Mouse (Mus musculus) gastrocnemius, adult 8-10 months (tissue): Measurements from ENCODE around the gene Adcyap1r1. TPM values are rescaled to one million over a fixed set of nuclear protein-coding genes. Genes with fewer than 3 reads are reported as not detected.

Source experiments
- DNase-seq, 2 experiments: peaks; one replicate each; pipeline ENCODE4 v3.0.0; 2022; ENCODE audit warnings: low spot score in 2 of 2
- total RNA-seq, 4 experiments: library from RNA; stranded (reverse); gene quantifications; 2 replicates each; pipeline ENCODE4 v1.2.4; 2022

The Adcyap1r1 gene
- total RNA-seq, 4 experiments from 2014 or later: 0.53 to 1.3 (median 0.90) TPM

DNA sequence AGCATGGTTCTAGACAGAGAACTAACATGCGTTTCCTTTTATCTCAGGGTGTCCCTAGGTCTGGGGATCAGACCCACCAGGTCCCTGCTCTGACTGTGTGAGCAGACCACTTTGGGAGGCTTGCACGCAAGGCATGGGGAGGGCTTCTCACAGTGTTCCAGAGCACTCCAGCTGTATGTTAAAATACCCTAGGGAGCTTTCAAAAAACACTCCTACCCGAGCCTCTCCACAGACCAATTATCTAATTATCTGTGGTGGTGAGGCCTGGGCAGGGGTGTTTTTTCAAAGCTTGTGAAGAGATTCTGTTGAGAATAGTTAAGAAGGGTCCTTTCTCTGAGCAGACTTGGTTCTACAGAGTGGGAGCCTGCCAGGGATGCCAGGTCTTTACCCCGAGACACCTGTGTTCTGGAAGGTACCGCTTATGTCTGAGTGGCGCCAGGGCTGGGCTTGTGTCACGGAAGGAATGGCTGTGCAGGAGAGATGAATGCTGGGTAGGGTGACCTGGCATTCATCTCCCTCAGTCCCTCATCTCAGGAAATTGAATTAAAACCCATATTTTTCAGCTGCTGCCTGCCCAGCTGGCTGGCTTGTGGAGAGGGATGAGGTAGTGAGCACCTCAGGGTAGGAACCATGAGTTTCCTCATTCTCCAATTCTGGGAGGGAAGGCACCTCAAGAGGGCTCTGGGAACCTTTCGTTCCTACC is 2.7 kb upstream of the Adcyap1r1 start:
- no peak for DNase-seq

GRCm38 (mm10) chr6:55452381-55452780 is 603 bp downstream of the Adcyap1r1 start:
- DNase-seq: no peak

- no peak for DNase-seq
These were observed 1.8 kb downstream of the Adcyap1r1 start for GRCm38 (mm10) chr6:55453548-55453947.

DNA sequence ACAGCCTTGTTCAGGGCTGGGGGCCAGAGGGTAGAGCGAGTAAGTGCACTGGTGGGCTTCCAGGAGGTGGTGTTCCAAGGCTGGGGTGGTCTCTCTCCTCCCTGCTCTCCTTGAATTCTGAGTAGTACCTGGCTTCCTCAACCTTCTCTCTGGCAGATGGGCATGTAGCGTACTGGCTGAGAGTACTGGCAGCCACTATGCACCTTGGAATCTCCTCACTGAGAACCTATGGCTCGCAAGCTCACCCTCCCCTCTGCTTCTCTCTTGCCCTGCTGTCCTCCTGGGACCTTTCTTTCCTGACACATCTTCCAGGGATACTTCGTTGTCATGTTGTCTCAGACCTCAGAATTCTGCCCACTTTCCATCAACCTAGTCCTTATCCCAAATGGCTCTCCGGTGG is 3.9 kb downstream of the Adcyap1r1 start:
- no peak for DNase-seq

GRCm38 (mm10) chr6:55457727-55458126 is 5.9 kb downstream of the Adcyap1r1 start:
- DNase-seq: no peak

- DNase-seq: no peak
These were observed 6.4 kb downstream of the Adcyap1r1 start for GRCm38 (mm10) chr6:55458156-55458555.

GRCm38 (mm10) chr6:55459545-55460397 is 8.0 kb downstream of the Adcyap1r1 start:
- no peak for DNase-seq

- DNase-seq: no peak
These were observed 9.4 kb downstream of the Adcyap1r1 start for GRCm38 (mm10) chr6:55461141-55461540.

GRCm38 (mm10) chr6:55461678-55462077 is 9.9 kb downstream of the Adcyap1r1 start:
- no peak for DNase-seq

DNA sequence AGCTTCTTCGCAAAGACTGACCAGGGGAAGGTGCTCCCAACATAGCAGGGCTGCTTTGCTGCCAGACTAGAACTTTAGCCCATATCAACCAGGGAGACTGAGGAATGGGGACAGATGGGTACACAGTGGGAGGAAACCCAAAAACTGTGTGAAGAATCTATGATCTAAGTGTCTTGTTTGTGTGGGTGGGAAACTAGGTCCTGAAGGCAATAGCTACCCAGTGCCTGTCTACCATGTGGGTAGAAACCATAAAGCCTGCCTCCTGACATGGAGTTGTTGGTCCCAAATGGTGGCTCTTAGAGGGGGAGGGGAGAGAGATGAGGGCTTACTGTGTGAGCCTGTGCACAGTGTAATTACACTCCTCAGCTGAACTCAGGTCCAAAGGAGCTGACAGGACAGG is 10.6 kb downstream of the Adcyap1r1 start:
- no peak for DNase-seq

DNA sequence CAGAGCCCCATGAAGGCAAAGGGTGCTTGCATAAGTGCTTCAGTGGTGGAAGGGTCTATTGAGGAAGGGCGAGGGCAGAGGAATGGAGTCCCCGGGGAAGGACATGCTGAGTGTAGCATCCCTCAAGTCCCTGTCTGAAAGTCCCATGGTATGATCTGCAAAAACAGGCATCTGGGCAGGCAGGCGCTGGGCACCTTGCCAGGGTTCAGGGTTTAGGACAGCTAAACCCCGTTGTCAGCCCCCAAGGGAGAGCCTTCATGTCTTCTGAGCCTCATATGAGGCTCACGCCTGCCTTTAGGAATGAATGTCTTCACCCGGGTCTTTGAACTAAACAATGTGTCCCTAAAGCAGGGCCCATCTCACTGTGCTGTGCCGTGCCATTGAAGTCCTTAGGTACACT is 12.2 kb downstream of the Adcyap1r1 start:
- DNase-seq: no peak

- peak; percentile 69 to 77 for DNase-seq
These were observed 13.5 kb downstream of the Adcyap1r1 start for GRCm38 (mm10) chr6:55465311-55465710.

GRCm38 (mm10) chr6:55466301-55466761 is 14.6 kb downstream of the Adcyap1r1 start:
- no peak for DNase-seq

GRCm38 (mm10) chr6:55470691-55471090 is 18.9 kb downstream of the Adcyap1r1 start:
- DNase-seq: no peak

DNA sequence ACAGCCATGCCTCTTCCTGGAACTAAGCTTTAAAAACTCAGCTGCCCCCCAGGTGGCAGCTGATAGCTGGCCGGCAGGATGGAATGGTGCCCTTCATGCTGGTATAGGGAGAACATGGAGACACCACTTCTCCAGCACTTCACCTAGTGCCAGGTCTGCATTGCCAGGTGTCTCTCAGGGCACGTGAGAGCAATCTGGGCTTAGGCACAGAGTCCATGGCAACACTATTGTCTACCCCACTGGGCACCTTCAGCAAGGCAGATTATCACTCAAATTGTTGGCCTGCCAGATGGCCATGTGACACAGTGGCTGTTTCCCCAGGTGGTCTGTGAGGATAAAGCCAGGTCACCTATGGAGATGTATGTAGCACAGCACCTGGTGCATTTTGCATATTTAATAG is 20.6 kb downstream of the Adcyap1r1 start:
- no peak for DNase-seq

- no peak for DNase-seq
These were observed 29.2 kb downstream of the Adcyap1r1 start for GRCm38 (mm10) chr6:55480988-55481387.

DNA sequence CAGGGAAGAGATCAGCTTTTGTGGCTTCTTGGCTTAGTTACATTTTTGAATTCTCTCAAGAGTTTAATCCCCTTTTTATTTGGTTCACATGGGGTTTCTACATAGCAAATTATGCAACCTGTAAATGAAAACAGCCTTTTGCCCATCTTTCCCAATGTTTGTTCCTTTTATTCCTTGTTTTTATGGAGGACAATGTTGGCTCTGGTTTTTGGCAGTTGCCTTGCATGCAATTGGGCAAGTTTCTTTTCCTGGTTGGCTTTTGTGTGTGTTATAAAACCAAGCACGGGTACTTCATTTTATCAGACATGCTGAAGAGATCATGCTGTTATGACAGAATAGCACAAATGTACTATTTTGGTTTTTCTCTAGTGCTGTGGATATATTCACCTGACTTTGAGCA is 30.7 kb downstream of the Adcyap1r1 start:
- no peak for DNase-seq

GRCm38 (mm10) chr6:55483360-55483759 is 31.6 kb downstream of the Adcyap1r1 start:
- no peak for DNase-seq

DNA sequence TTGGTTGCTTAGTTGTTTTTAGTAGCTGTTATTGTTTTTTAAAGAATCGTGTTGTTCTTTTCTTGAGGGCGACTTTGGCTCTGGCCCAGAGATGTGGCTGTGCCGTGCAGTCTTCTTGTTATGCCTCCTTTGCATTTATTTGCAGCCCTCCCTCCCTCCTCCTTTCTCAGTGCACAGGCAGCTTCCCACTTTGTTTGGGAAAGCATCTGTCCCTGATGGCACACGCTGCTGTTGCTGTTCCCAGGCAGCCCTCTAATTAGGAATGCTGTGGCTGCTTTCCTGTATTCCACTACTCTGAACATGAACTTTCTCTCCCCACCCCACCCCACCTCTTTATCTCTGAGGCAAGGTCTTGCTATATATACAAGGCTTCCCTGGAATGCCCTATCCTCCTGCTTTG is 32.4 kb downstream of the Adcyap1r1 start:
- DNase-seq: no peak

- no peak for DNase-seq
These were observed 33.4 kb downstream of the Adcyap1r1 start for GRCm38 (mm10) chr6:55485216-55485615.

- DNase-seq: peak in 1 of 2 experiments; percentile 17
These were observed 35.9 kb downstream of the Adcyap1r1 start for GRCm38 (mm10) chr6:55487726-55488125.

- DNase-seq: no peak
These were observed 44.4 kb downstream of the Adcyap1r1 start for GRCm38 (mm10) chr6:55496201-55496600.

- DNase-seq: no peak
These were observed 47.0 kb downstream of the Adcyap1r1 start for GRCm38 (mm10) chr6:55498753-55499152.
